Mouse (Mus musculus) neural tube, embryonic 13.5 days (tissue): Measurements from ENCODE around the gene Cfap54. TPM values are rescaled to one million over a fixed set of nuclear protein-coding genes. Genes with fewer than 3 reads are reported as not detected.

Experiments
- ATAC-seq: fragments of 200-750 bp; cut with Nextera tagmentation; 2 replicates; pipeline ENCODE4 v1.8.0; 2017; ENCODE audit warnings: low read depth, mild to moderate bottlenecking, moderate TSS enrichment, moderate library complexity
- H3K27ac ChIP-seq: fragments of 300-500 bp; sonication (generic); replicated peaks from 2 replicates; pipeline ENCODE4 v1.5.1; 2015; ENCODE audit warnings: moderate library complexity, mild to moderate bottlenecking, inconsistent platforms
- H3K27me3 ChIP-seq: fragments of 300-500 bp; sonication (generic); 2 replicates; pipeline ENCODE4 v1.6.1; 2015; ENCODE audit warnings: mild to moderate bottlenecking, inconsistent platforms
- H3K36me3 ChIP-seq: fragments of 300-500 bp; sonication (generic); 2 replicates; pipeline ENCODE4 v1.6.1; 2015; ENCODE audit warnings: mild to moderate bottlenecking, inconsistent platforms
- H3K4me1 ChIP-seq: fragments of 300-500 bp; sonication (generic); replicated peaks from 2 replicates; pipeline ENCODE4 v1.6.1; 2015; ENCODE audit warnings: inconsistent platforms
- H3K4me2 ChIP-seq: fragments of 300-500 bp; sonication (generic); 2 replicates; pipeline ENCODE4 v1.6.1; 2015; ENCODE audit warnings: inconsistent platforms, mild to moderate bottlenecking, moderate library complexity
- H3K4me3 ChIP-seq: fragments of 300-500 bp; sonication (generic); 2 replicates; pipeline ENCODE4 v1.5.1; 2015; ENCODE audit warnings: mild to moderate bottlenecking, inconsistent platforms
- H3K9ac ChIP-seq: fragments of 300-500 bp; sonication (generic); 2 replicates; pipeline ENCODE4 v1.6.1; 2015; ENCODE audit warnings: moderate library complexity, mild to moderate bottlenecking, inconsistent platforms
- H3K9me3 ChIP-seq: fragments of 300-500 bp; sonication (generic); 2 replicates; pipeline ENCODE4 v1.6.1; 2016; ENCODE audit warnings: inconsistent platforms
- WGBS: fragments of 180-500 bp; shearing (Covaris S2); methylation state at CpG from one replicate; pipeline ENCODE4 v1.1.7; 2015; 5-methylcytosine and 5-hydroxymethylcytosine counted together
- polyA plus RNA-seq: library from polyadenylated mRNA; unstranded; fragments of >200 nt; fragmentation: Nextera tagmentation; extraction: Ambion mirVana; gene quantifications from 2 replicates; pipeline ENCODE4 v1.2.1, GENCODE M21; 2015

The Cfap54 gene
- polyA plus RNA-seq, 1 experiment from 2014 or later, result 0.88 TPM

GRCm38 (mm10) chr10:93116636-93117035, 35.2 kb upstream of the Cfap54 start:
- Histone ChIP-seq H3K4me3 (no peak overlapping the region), H3K36me3 (no peaks in the 10 kb centered on the region), H3K4me2 (no peak overlapping the region), H3K27me3 (no peaks in the 10 kb centered on the region), H3K4me1 (no peaks in the 10 kb centered on the region), H3K9ac (no peak overlapping the region), H3K9me3 (no peaks in the 10 kb centered on the region), H3K27ac (no peak overlapping the region)
- ATAC-seq, result no peak
- 80% methylated on average over 3 of the region's 3 CpGs for WGBS

- WGBS, result 85% methylated on average over 1 of the region's 1 CpGs
- no peak overlapping the region for H3K4me2 ChIP-seq
- no peak for ATAC-seq
- no peaks in the 10 kb centered on the region for H3K36me3 ChIP-seq
- H3K9me3 ChIP-seq, result no peaks in the 10 kb centered on the region
- no peak overlapping the region for H3K27ac ChIP-seq
- H3K4me1 ChIP-seq, result no peaks in the 10 kb centered on the region
- no peak overlapping the region for H3K4me3 ChIP-seq
- no peaks in the 10 kb centered on the region for H3K27me3 ChIP-seq
- no peak overlapping the region for H3K9ac ChIP-seq
Measured at GRCm38 (mm10) chr10:93115743-93116142, 34.3 kb upstream of the Cfap54 start.

GRCm38 (mm10) chr10:93114782-93115181, 33.4 kb upstream of the Cfap54 start:
- ATAC-seq, result no peak
- Histone ChIP-seq H3K4me2 (no peak overlapping the region), H3K9ac (no peak overlapping the region), H3K27ac (no peak overlapping the region), H3K4me3 (no peak overlapping the region), H3K27me3 (no peaks in the 10 kb centered on the region), H3K4me1 (no peaks in the 10 kb centered on the region), H3K36me3 (no peaks in the 10 kb centered on the region), H3K9me3 (no peaks in the 10 kb centered on the region)
- 60% methylated on average over 1 of the region's 1 CpGs for WGBS

- no peak for ATAC-seq
- no peaks in the 10 kb centered on the region for H3K9me3 ChIP-seq
- no peak overlapping the region for H3K27ac ChIP-seq
- no peak overlapping the region for H3K9ac ChIP-seq
- H3K36me3 ChIP-seq, result no peaks in the 10 kb centered on the region
- WGBS, result 92% methylated on average over 8 of the region's 8 CpGs
- H3K4me3 ChIP-seq, result no peak overlapping the region
- no peaks in the 10 kb centered on the region for H3K27me3 ChIP-seq
- no peaks in the 10 kb centered on the region for H3K4me1 ChIP-seq
- no peak overlapping the region for H3K4me2 ChIP-seq
Measured at GRCm38 (mm10) chr10:93113968-93114367, 32.5 kb upstream of the Cfap54 start.

- Histone ChIP-seq H3K27ac (no peak overlapping the region), H3K36me3 (no peaks in the 10 kb centered on the region)
Measured at GRCm38 (mm10) chr10:93112021-93112420, 30.6 kb upstream of the Cfap54 start.

GRCm38 (mm10) chr10:93111412-93111811, 30.0 kb upstream of the Cfap54 start:
- Histone ChIP-seq H3K27me3 (no peaks in the 10 kb centered on the region), H3K4me3 (no peak overlapping the region), H3K9me3 (no peaks in the 10 kb centered on the region), H3K36me3 (no peaks in the 10 kb centered on the region), H3K9ac (no peak overlapping the region), H3K4me1 (no peaks in the 10 kb centered on the region), H3K4me2 (no peak overlapping the region), H3K27ac (no peak overlapping the region)
- WGBS, result 43% methylated on average over 8 of the region's 8 CpGs
- ATAC-seq, result no peak

More at GRCm38 (mm10) chr10:93112021-93112420, 30.6 kb upstream of the Cfap54 start:
- 91% methylated on average over 6 of the region's 6 CpGs for WGBS
- H3K27me3 ChIP-seq, result no peaks in the 10 kb centered on the region
- H3K4me2 ChIP-seq, result no peak overlapping the region
- no peaks in the 10 kb centered on the region for H3K9me3 ChIP-seq
- no peak overlapping the region for H3K9ac ChIP-seq
- H3K4me1 ChIP-seq, result no peaks in the 10 kb centered on the region
- H3K4me3 ChIP-seq, result no peak overlapping the region
- no peak for ATAC-seq

- H3K9me3 ChIP-seq, result no peaks in the 10 kb centered on the region
- no peak overlapping the region for H3K4me3 ChIP-seq
- no peaks in the 10 kb centered on the region for H3K4me1 ChIP-seq
- no peak overlapping the region for H3K9ac ChIP-seq
- H3K27ac ChIP-seq, result no peak overlapping the region
- H3K36me3 ChIP-seq, result no peaks in the 10 kb centered on the region
- no peak overlapping the region for H3K4me2 ChIP-seq
- no peaks in the 10 kb centered on the region for H3K27me3 ChIP-seq
- no peak for ATAC-seq
- WGBS, result 61% methylated on average over 7 of the region's 7 CpGs
Measured at GRCm38 (mm10) chr10:93105358-93105757, 23.9 kb upstream of the Cfap54 start.

- no peak for ATAC-seq
- Histone ChIP-seq H3K27me3 (no peaks in the 10 kb centered on the region), H3K4me3 (no peak overlapping the region), H3K9me3 (no peaks in the 10 kb centered on the region), H3K4me1 (no peaks in the 10 kb centered on the region), H3K27ac (no peak overlapping the region), H3K4me2 (no peak overlapping the region), H3K9ac (no peak overlapping the region), H3K36me3 (no peaks in the 10 kb centered on the region)
- 86% methylated on average over 6 of the region's 6 CpGs for WGBS
Measured at GRCm38 (mm10) chr10:93104357-93104756, 22.9 kb upstream of the Cfap54 start.

GRCm38 (mm10) chr10:93103676-93104075, 22.3 kb upstream of the Cfap54 start:
- H3K27me3 ChIP-seq, result no peaks in the 10 kb centered on the region
- 80% methylated on average over 11 of the region's 11 CpGs for WGBS
- H3K36me3 ChIP-seq, result no peaks in the 10 kb centered on the region
- no peak for ATAC-seq
- H3K4me1 ChIP-seq, result no peaks in the 10 kb centered on the region
- no peak overlapping the region for H3K9ac ChIP-seq
- no peak overlapping the region for H3K4me2 ChIP-seq
- no peak overlapping the region for H3K27ac ChIP-seq
- no peaks in the 10 kb centered on the region for H3K9me3 ChIP-seq
- H3K4me3 ChIP-seq, result no peak overlapping the region

- H3K9me3 ChIP-seq, result no peaks in the 10 kb centered on the region
- no peak overlapping the region for H3K27ac ChIP-seq
- no peak overlapping the region for H3K4me3 ChIP-seq
- 74% methylated on average over 5 of the region's 5 CpGs for WGBS
- ATAC-seq, result no peak
- H3K36me3 ChIP-seq, result no peaks in the 10 kb centered on the region
- no peaks in the 10 kb centered on the region for H3K27me3 ChIP-seq
- H3K4me1 ChIP-seq, result no peaks in the 10 kb centered on the region
- no peak overlapping the region for H3K4me2 ChIP-seq
- H3K9ac ChIP-seq, result no peak overlapping the region
Measured at GRCm38 (mm10) chr10:93102321-93102720, 20.9 kb upstream of the Cfap54 start.

- WGBS, result 75% methylated on average over 7 of the region's 7 CpGs
- H3K9me3 ChIP-seq, result no peaks in the 10 kb centered on the region
Measured at GRCm38 (mm10) chr10:93098211-93098805, 16.9 kb upstream of the Cfap54 start.

GRCm38 (mm10) chr10:93097439-93097838, 16.0 kb upstream of the Cfap54 start:
- Histone ChIP-seq H3K4me1 (no peaks in the 10 kb centered on the region), H3K4me3 (no peak overlapping the region), H3K27me3 (no peaks in the 10 kb centered on the region), H3K9me3 (no peaks in the 10 kb centered on the region), H3K36me3 (no peaks in the 10 kb centered on the region), H3K27ac (no peak overlapping the region), H3K4me2 (no peak overlapping the region), H3K9ac (no peak overlapping the region)
- no peak for ATAC-seq
- WGBS, result 92% methylated on average over 7 of the region's 7 CpGs

More at GRCm38 (mm10) chr10:93098211-93098805, 16.9 kb upstream of the Cfap54 start:
- Histone ChIP-seq H3K4me2 (no peak overlapping the region), H3K27me3 (no peaks in the 10 kb centered on the region), H3K36me3 (no peaks in the 10 kb centered on the region), H3K27ac (no peak overlapping the region), H3K4me1 (no peaks in the 10 kb centered on the region), H3K9ac (no peak overlapping the region), H3K4me3 (no peak overlapping the region)
- no peak for ATAC-seq

- 85% methylated on average over 4 of the region's 4 CpGs for WGBS
- H3K4me2 ChIP-seq, result no peak overlapping the region
- no peaks in the 10 kb centered on the region for H3K36me3 ChIP-seq
- no peak overlapping the region for H3K4me3 ChIP-seq
- H3K9ac ChIP-seq, result no peak overlapping the region
- no peak for ATAC-seq
- H3K27me3 ChIP-seq, result no peaks in the 10 kb centered on the region
- H3K9me3 ChIP-seq, result no peaks in the 10 kb centered on the region
- H3K4me1 ChIP-seq, result no peaks in the 10 kb centered on the region
- H3K27ac ChIP-seq, result no peak overlapping the region
Measured at GRCm38 (mm10) chr10:93095827-93096226, 14.4 kb upstream of the Cfap54 start.
